Mouse (Mus musculus) E14TG2a.4 (cell line): ENCODE data around the gene Nfib.

ENCODE experiments used
- CTCF ChIP-seq: conservative IDR thresholded peaks from 2 replicates; pipeline ENCODE4 v1.5.1; 2014; ENCODE audit warnings: low read length
- NANOG ChIP-seq: IDR thresholded peaks from 2 replicates; pipeline ENCODE4 v1.6.1; 2014; ENCODE audit warnings: borderline replicate concordance, low read length, mixed read lengths
- POU5F1 ChIP-seq: IDR thresholded peaks from 2 replicates; pipeline ENCODE4 v1.6.1; 2014; ENCODE audit warnings: low read length, borderline replicate concordance

GRCm38 (mm10) chr4:82543936-82544335 is 161.6 kb downstream of the Nfib start:
- TF ChIP-seq CTCF (no peak), POU5F1 (no peak), NANOG (peak; percentile 52; the same call in 1 of the 2 replicates)
